Mouse (Mus musculus) myocyte (in vitro differentiated cells): ENCODE measurements around the gene Myod1.

Experiments used
- REST ChIP-seq: IDR thresholded peaks from one replicate; pipeline ENCODE4 v1.6.1; 2011; ENCODE audit warnings: mild to moderate bottlenecking, control low read depth, moderate library complexity; ENCODE audit not compliant: insufficient read depth, insufficient read length
- TCF12 ChIP-seq: IDR thresholded peaks from one replicate; pipeline ENCODE4 v1.6.1; 2011; ENCODE audit warnings: mild to moderate bottlenecking, control low read depth; ENCODE audit not compliant: poor library complexity, insufficient read depth, severe bottlenecking

DNA sequence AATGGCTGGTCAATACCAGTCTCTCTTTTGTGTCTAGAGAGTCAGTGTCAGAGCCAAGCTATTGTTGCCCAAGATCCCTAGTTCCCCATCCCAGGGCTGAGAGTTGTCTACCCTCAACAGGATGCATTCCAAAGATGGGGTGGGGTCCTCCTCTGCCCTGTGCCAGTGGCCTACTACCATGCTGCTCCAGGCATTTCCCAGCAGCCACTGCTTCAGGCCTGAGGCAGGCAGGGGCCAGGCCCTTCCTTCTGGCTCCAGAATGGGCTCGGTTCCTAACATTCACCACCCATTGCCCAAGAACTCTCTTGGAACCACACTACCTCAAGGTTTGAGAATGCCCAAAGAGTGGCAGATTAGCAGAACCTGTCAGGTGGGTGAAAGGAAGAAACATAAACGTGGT is 23.5 kb upstream of the Myod1 start:
- TF ChIP-seq TCF12 (no peak), REST (no peak)
